Mouse (Mus musculus): ENCODE results near the gene Dnase2b.

DNA sequence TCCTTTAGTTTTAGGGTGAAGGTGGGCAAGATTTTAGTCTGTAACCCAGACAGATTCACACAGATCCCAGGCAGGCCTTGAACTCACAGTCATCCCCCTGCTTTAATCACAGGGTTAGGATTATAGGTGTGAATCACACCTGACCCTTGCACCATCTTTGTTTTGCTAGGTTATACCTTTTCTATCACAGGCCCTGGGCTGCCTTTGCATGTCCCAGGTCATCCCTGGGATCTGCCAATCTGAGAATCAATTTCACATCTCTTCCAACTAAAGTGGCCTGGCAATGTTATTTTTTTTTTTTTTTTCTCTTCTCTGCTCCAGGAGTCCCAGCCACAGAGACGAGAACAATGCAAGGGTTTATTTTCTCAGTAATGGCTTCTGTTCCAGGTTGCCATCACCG lies 23.8 kb downstream of the Dnase2b start:
- TF ChIP-seq TAL1 (IDR thresholded peaks at IDR 0.05; ENCODE audit: low read length) = no peak
- TF ChIP-seq GATA1 (IDR thresholded peaks at IDR 0.05; ENCODE audit: low read length) = no peak

All from erythroblast, embryonic 14.5 days (primary cell).